Mouse (Mus musculus): ENCODE measurements around the gene Onecut1. TPM values are rescaled to one million over a fixed set of nuclear protein-coding genes. Genes with fewer than 3 reads are reported as not detected.
A peak's percentile ranks its signal among the peaks of the same experiment; 100 is the strongest.

Onecut1 gene
- polyA plus RNA-seq, 1 experiment: 0.06 TPM

DNA sequence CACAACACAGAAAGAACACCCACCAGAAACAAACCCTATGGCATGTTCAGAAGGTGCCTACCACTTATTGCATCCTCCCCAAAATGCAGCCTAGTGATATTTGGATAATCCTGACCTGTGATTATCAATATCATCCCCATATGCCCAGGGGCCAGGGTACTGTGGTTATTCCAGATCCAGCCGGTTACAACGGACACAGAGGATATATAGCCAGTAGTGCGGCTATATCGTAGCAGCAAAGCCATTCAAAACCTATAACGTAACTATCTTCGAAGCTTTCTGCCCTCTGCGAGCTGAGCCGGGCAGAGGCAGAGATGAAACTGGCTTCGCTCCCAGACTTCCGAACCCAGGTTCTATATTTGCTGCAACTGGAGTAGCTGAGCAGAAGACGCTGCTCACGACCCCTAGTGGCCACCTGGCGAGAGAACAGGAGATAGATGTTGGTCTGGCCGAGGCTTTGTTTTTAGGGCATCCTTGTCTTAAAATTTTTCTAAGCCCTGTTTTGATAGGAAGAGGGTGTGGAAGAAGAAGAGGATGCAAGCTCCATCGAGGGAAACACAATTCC, 6.0 kb downstream of the Onecut1 start:
- WGBS: 7% methylated on average over 15 of the region's 15 CpGs
- H3K4me3 ChIP-seq (ENCODE audit: extremely low read depth, insufficient read depth, insufficient read length): no peak overlapping the region
- DNase-seq (ENCODE audit: low read depth in 1 of 2, low spot score in 2 of 2): no peak
- TF ChIP-seq CTCF (IDR thresholded peaks at IDR 0.05; ENCODE audit: extremely low read depth, insufficient read depth, insufficient read length, insufficient replicate concordance) (peak; percentile 32; the same call in 1 of the 2 replicates), POLR2A (IDR thresholded peaks at IDR 0.05; ENCODE audit: low read depth, low read length) (no peak)
- H3K27ac ChIP-seq (ENCODE audit: insufficient read depth, low read length): no peak overlapping the region
- peaks cover 26% of the 10 kb centered on the region for H3K27me3 ChIP-seq (ENCODE audit: control insufficient read depth, insufficient read depth, low read length)
- peaks cover 3% of the 10 kb centered on the region for H3K4me1 ChIP-seq (ENCODE audit: control insufficient read depth, insufficient read depth, insufficient read length)
- H3K36me3 ChIP-seq (ENCODE audit: control insufficient read depth, insufficient read depth, low read length): no peaks in the 10 kb centered on the region

DNA sequence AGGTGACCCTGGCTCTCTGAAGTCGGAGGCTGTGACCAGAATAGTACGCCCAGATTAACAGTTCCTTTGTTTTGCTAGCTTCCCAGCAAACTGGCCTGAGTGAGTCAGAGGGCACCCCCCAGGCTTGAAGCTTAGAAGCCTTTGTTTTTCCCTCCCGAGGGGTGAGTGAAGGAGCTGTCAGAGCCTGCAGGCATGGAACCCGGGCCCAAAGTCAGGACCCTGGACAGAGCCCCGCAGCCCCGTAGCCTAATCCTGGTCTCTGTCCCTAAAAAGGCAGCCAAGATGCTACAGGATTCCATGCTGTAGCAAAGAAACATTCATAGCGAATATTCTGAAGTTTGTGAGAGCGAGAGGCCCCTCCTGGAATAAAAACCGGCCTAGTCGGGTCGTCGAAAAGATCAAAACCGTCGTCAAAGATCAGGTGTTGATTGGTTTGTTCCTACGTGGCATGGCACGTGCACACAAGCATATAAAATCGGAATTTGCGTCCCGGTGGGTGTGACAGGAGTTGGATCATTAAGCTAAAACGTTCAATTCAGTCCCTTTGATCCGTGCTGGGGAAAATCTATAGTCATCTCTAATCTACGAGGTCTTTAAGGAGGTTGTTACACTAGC, 6.7 kb downstream of the Onecut1 start:
- 15% methylated on average over 22 of the region's 22 CpGs for WGBS
- no peak overlapping the region for H3K4me3 ChIP-seq (ENCODE audit: extremely low read depth, insufficient read depth, insufficient read length)
- TF ChIP-seq POLR2A (IDR thresholded peaks at IDR 0.05; ENCODE audit: low read depth, low read length) (no peak), CTCF (IDR thresholded peaks at IDR 0.05; ENCODE audit: extremely low read depth, insufficient read depth, insufficient read length, insufficient replicate concordance) (no peak)
- no peaks in the 10 kb centered on the region for H3K4me1 ChIP-seq (ENCODE audit: control insufficient read depth, insufficient read depth, insufficient read length)
- H3K27ac ChIP-seq (ENCODE audit: insufficient read depth, low read length): no peak overlapping the region
- H3K36me3 ChIP-seq (ENCODE audit: control insufficient read depth, insufficient read depth, low read length): no peaks in the 10 kb centered on the region
- H3K27me3 ChIP-seq (ENCODE audit: control insufficient read depth, insufficient read depth, low read length): peaks cover 21% of the 10 kb centered on the region
- DNase-seq (ENCODE audit: low read depth in 1 of 2, low spot score in 2 of 2): no peak

DNA sequence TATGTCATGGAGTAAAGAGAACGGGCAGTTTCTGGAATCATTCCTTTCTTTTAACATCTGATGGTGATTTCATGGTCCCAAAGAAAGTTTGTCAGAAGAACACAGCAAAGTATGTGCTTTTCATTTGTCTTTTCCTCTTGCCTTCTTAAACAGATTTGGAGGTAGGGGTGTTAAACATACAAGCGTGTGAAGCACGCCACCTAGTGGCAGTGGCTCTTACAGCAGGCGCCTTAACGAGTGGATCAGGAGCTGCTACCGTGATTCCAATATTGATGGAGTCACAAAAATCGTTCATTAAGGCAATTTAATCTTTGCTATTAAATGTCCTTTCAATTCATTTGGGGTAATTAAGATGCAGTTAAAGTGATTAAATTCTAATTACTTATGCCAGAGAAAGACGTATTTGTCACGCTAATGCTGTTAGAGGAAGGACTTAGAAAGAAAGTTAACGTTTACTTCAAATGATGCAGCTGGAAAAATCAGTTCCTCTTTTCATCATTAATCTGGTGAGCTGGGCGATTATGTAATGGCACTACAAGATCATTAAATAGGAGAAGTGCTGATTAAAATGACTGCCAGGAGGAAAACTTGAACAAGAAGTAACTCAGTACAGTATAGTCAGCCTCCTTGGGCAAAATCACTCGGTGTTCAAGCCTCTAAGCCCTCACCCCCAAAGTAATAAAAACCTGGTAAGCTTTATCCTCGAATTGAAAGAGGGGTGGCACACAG, 9.4 kb downstream of the Onecut1 start:
- peak; percentile 67; the same call in 1 of the 2 replicates for TF ChIP-seq CTCF (IDR thresholded peaks at IDR 0.05; ENCODE audit: extremely low read depth, insufficient read depth, insufficient read length, insufficient replicate concordance)
- no peak for TF ChIP-seq POLR2A (IDR thresholded peaks at IDR 0.05; ENCODE audit: low read depth, low read length)
- Histone ChIP-seq H3K4me3 (ENCODE audit: extremely low read depth, insufficient read depth, insufficient read length) (no peak overlapping the region), H3K27me3 (ENCODE audit: control insufficient read depth, insufficient read depth, low read length) (peaks cover 13% of the 10 kb centered on the region), H3K27ac (ENCODE audit: insufficient read depth, low read length) (no peak overlapping the region), H3K4me1 (ENCODE audit: control insufficient read depth, insufficient read depth, insufficient read length) (no peaks in the 10 kb centered on the region), H3K36me3 (ENCODE audit: control insufficient read depth, insufficient read depth, low read length) (no peaks in the 10 kb centered on the region)
- DNase-seq (ENCODE audit: low read depth in 1 of 2, low spot score in 2 of 2): peak in 1 of 2 experiments; percentile 32
- WGBS: 9% methylated on average over 13 of the region's 13 CpGs

DNA sequence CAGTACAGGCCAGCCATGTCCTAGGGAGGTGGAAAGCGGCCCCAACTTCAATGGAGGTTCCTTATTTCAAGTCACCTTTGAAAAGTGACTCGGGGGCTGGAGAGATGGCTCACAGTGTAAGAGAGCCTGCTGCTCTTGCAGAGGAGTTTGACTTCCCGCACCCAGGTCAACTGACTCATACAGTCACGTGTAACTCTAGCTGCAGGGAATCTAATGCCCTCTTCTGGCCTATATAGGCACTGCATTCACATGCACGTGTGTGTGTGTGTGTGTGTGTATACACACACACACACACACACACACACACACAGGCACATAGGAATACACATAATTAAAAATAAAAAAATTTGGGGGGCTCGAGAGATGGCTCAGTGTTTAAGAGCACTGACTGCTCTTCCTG, 14.6 kb downstream of the Onecut1 start:
- DNase-seq (ENCODE audit: low read depth in 1 of 2, low spot score in 2 of 2): no peak
- no peak for TF ChIP-seq CTCF (IDR thresholded peaks at IDR 0.05; ENCODE audit: extremely low read depth, insufficient read depth, insufficient read length, insufficient replicate concordance)
- TF ChIP-seq POLR2A (IDR thresholded peaks at IDR 0.05; ENCODE audit: low read depth, low read length): no peak
- Histone ChIP-seq H3K36me3 (ENCODE audit: control insufficient read depth, insufficient read depth, low read length) (no peaks in the 10 kb centered on the region), H3K27me3 (ENCODE audit: control insufficient read depth, insufficient read depth, low read length) (no peaks in the 10 kb centered on the region), H3K27ac (ENCODE audit: insufficient read depth, low read length) (no peak overlapping the region), H3K4me1 (ENCODE audit: control insufficient read depth, insufficient read depth, insufficient read length) (no peaks in the 10 kb centered on the region), H3K4me3 (ENCODE audit: extremely low read depth, insufficient read depth, insufficient read length) (no peak overlapping the region)
- WGBS: 63% methylated on average over 6 of the region's 6 CpGs

DNA sequence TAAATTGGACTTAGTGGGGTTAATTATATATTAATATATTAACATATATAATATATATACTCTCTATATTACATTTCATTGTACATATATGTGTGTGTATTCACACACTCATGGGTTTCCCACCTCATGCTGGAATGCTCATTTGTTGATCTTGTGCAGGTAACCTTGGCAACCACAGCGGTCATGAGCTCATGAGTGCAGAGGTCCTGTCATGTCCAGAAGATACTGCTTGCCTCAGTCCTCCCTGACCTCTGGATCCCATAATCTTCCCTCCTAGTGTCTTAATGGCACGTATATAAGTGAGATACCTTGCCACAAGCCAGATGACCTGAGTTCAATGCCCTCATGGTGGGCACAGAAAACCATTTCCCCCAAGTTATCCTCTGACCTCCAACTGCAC, 16.0 kb downstream of the Onecut1 start:
- no peak for DNase-seq (ENCODE audit: low read depth in 1 of 2, low spot score in 2 of 2)
- Histone ChIP-seq H3K4me3 (ENCODE audit: extremely low read depth, insufficient read depth, insufficient read length) (no peak overlapping the region), H3K36me3 (ENCODE audit: control insufficient read depth, insufficient read depth, low read length) (no peaks in the 10 kb centered on the region), H3K27ac (ENCODE audit: insufficient read depth, low read length) (no peak overlapping the region), H3K27me3 (ENCODE audit: control insufficient read depth, insufficient read depth, low read length) (no peaks in the 10 kb centered on the region), H3K4me1 (ENCODE audit: control insufficient read depth, insufficient read depth, insufficient read length) (no peaks in the 10 kb centered on the region)
- 86% methylated on average over 2 of the region's 2 CpGs for WGBS
- no peak for TF ChIP-seq POLR2A (IDR thresholded peaks at IDR 0.05; ENCODE audit: low read depth, low read length)
- TF ChIP-seq CTCF (IDR thresholded peaks at IDR 0.05; ENCODE audit: extremely low read depth, insufficient read depth, insufficient read length, insufficient replicate concordance): no peak

DNA sequence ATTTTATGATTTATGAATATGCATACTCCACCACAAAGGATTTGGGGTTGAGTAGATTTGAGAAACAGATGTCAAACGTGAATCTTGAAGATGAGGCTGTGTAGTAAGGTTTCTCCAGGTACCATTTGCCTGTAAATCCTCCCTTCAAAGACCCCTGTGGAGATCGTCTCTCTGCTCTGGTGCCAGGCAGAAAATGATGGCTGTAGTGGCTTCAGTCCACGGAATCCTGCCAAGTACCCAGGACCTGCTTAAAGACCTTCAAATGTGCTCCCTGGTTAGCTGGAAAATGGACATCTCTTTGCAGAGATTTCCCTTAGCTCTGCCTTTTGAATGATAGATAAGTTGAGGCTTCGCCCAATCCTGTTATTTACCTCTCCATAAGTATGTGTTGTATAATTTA, 26.1 kb downstream of the Onecut1 start:
- no peaks in the 10 kb centered on the region for H3K4me1 ChIP-seq (ENCODE audit: control insufficient read depth, insufficient read depth, insufficient read length)
- DNase-seq (ENCODE audit: low read depth in 1 of 2, low spot score in 2 of 2): no peak
- no peaks in the 10 kb centered on the region for H3K36me3 ChIP-seq (ENCODE audit: control insufficient read depth, insufficient read depth, low read length)
- WGBS: 78% methylated on average over 4 of the region's 4 CpGs
- H3K27ac ChIP-seq (ENCODE audit: insufficient read depth, low read length): no peak overlapping the region
- no peak for TF ChIP-seq CTCF (IDR thresholded peaks at IDR 0.05; ENCODE audit: extremely low read depth, insufficient read depth, insufficient read length, insufficient replicate concordance)
- TF ChIP-seq POLR2A (IDR thresholded peaks at IDR 0.05; ENCODE audit: low read depth, low read length): no peak
- H3K4me3 ChIP-seq (ENCODE audit: extremely low read depth, insufficient read depth, insufficient read length): no peak overlapping the region
- H3K27me3 ChIP-seq (ENCODE audit: control insufficient read depth, insufficient read depth, low read length): no peaks in the 10 kb centered on the region
